Mouse (Mus musculus): ENCODE results near the gene Mobp.

- TF ChIP-seq CTCF (IDR thresholded peaks at IDR 0.05; ENCODE audit: low read depth, low read length) (no peak), POLR2A (IDR thresholded peaks at IDR 0.05; ENCODE audit: borderline replicate concordance, low read depth, low read length) (no peak)
Observed at GRCm38 (mm10) chr9:120210865-120211264, 61.4 kb downstream of the Mobp start.

Data from bone marrow macrophage, adult 2 months (primary cell).